Mouse (Mus musculus) lung, embryonic 15.5 days (tissue): Measurements from ENCODE around the gene Klhl7. TPM values are rescaled to one million over a fixed set of nuclear protein-coding genes. Genes with fewer than 3 reads are reported as not detected.

Source experiments
- ATAC-seq: fragments of 200-750 bp; cut with Nextera tagmentation; 2 replicates; pipeline ENCODE4 v1.8.0; 2017; ENCODE audit warnings: moderate number of reproducible peaks, borderline replicate concordance; ENCODE audit not compliant: low FRiP score, low TSS enrichment; ENCODE audit errors: extremely low read depth
- H3K27ac ChIP-seq: fragments of 300-500 bp; sonication (generic); 2 replicates; pipeline ENCODE4 v1.5.1; 2015; ENCODE audit warnings: moderate library complexity, mild to moderate bottlenecking, inconsistent platforms
- H3K27me3 ChIP-seq: fragments of 300-500 bp; sonication (generic); 2 replicates; pipeline ENCODE4 v1.6.1; 2015; ENCODE audit warnings: inconsistent platforms
- H3K36me3 ChIP-seq: fragments of 300-500 bp; sonication (generic); 2 replicates; pipeline ENCODE4 v1.6.1; 2015; ENCODE audit warnings: inconsistent platforms
- H3K4me1 ChIP-seq: fragments of 300-500 bp; sonication (generic); 2 replicates; pipeline ENCODE4 v1.6.1; 2015; ENCODE audit warnings: inconsistent platforms
- H3K4me2 ChIP-seq: fragments of 300-500 bp; sonication (generic); 2 replicates; pipeline ENCODE4 v1.6.1; 2015; ENCODE audit warnings: inconsistent platforms, mild to moderate bottlenecking, moderate library complexity
- H3K4me3 ChIP-seq: fragments of 300-500 bp; sonication (generic); 2 replicates; pipeline ENCODE4 v1.5.1; 2015; ENCODE audit warnings: mild to moderate bottlenecking, inconsistent platforms
- H3K9ac ChIP-seq: fragments of 300-500 bp; sonication (generic); 2 replicates; pipeline ENCODE4 v1.6.1; 2015; ENCODE audit warnings: inconsistent platforms
- H3K9me3 ChIP-seq: fragments of 300-500 bp; sonication (generic); 2 replicates; pipeline ENCODE4 v1.6.1; 2016; ENCODE audit warnings: inconsistent platforms
- WGBS: fragments of 180-500 bp; shearing (Covaris S2); methylation state at CpG from one replicate; pipeline ENCODE4 v1.1.7; 2015; 5-methylcytosine and 5-hydroxymethylcytosine counted together
- polyA plus RNA-seq: library from polyadenylated mRNA; unstranded; fragments of >200 nt; fragmentation: Nextera tagmentation; extraction: Ambion mirVana; gene quantifications from 2 replicates; pipeline ENCODE4 v1.2.1, GENCODE M21; 2015

The Klhl7 gene
- polyA plus RNA-seq, 1 experiment from 2014 or later, result 46.6 TPM

DNA sequence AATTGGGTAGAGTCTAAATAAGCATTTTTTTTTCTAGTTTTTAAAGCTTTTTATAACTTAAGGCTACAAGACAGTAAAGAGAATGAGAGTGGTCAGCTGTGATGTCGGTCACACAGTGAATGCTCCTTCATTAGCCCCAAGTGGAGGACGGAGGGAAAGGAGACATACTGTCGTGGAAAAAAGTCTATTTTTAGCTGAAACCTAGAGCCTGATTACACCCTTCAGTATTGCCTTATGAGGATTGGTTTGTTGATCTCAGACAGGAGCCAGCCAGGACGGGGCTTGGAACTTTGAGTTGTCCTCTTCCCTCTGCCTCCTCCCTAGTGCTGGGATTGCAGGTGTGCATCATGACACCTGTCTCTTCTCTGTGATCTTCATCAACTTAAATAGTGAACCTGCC is 26.6 kb downstream of the Klhl7 start:
- no peaks in the 10 kb centered on the region for H3K36me3 ChIP-seq
- H3K27ac ChIP-seq, result no peak overlapping the region
- 66% methylated on average over 4 of the region's 4 CpGs for WGBS
- no peaks in the 10 kb centered on the region for H3K4me1 ChIP-seq
- H3K9me3 ChIP-seq, result no peaks in the 10 kb centered on the region
- H3K4me2 ChIP-seq, result no peak overlapping the region
- no peak overlapping the region for H3K4me3 ChIP-seq
- H3K9ac ChIP-seq, result no peak overlapping the region
- H3K27me3 ChIP-seq, result no peaks in the 10 kb centered on the region
- ATAC-seq, result no peak

DNA sequence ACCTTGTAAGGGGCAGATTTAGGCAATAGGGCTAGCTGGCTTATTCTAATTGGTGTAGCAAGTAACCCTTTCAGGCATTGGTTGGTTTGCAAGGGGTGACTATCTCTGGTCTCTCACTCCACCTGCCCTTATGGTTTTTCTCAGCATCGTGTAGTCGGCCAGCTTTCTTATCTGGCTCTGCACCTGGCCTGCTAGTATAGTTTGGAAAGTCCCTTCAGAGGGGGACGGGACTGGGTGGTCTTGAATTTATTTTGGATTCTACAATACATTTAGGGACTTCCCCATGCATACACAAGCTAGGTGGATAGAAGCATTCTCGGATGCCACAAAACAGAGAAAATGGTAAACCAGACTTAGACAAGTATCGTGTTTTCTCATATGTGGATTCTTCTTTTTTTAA is 46.6 kb downstream of the Klhl7 start:
- 89% methylated on average over 5 of the region's 5 CpGs for WGBS
- no peak for ATAC-seq
- H3K27ac ChIP-seq, result no peak overlapping the region
- no peak overlapping the region for H3K4me3 ChIP-seq
- no peaks in the 10 kb centered on the region for H3K9me3 ChIP-seq
- peaks cover 47% of the 10 kb centered on the region for H3K36me3 ChIP-seq
- no peaks in the 10 kb centered on the region for H3K27me3 ChIP-seq
- H3K4me1 ChIP-seq, result no peaks in the 10 kb centered on the region
- H3K9ac ChIP-seq, result no peak overlapping the region
- H3K4me2 ChIP-seq, result no peak overlapping the region

DNA sequence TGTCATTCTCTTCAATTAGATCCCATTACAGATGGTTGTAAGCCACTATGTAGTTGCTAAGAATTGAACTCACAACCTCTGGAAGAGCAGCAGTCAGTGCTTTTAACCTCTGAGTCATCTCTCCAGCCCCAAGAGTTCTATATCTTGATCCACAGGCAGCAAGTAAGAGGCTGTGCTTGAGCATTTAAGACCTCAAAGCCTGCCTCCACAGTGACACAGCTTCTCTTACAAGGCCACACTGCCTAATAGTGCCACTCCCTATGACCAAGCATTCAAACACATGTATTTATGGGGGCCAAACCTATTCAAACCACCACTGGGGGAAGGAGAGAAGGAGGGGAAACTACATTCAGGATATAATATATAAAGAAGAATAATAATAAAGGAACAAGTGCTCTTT is 51.8 kb downstream of the Klhl7 start:
- Histone ChIP-seq H3K9ac (no peak overlapping the region), H3K36me3 (peaks cover 17% of the 10 kb centered on the region)
- no peak for ATAC-seq

DNA sequence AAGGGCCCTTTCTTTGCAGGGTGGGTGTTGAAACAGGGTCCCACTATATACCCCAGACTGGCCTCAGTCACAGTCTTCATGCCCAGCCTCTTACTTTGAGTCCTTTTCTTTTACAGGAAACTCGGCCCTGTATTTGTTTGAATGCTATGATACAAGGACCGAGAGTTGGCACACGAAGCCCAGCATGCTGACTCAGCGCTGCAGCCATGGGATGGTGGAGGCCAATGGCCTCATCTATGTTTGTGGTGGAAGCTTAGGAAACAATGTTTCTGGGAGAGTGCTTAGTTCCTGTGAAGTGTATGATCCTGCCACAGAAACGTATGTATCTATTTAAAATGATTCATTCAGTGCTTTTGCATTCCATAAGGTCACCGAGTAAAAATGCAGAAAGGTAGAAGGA is 56.4 kb downstream of the Klhl7 start:
- H3K4me2 ChIP-seq, result no peak overlapping the region
- WGBS, result 93% methylated on average over 6 of the region's 6 CpGs
- no peak overlapping the region for H3K4me3 ChIP-seq
- H3K27ac ChIP-seq, result no peak overlapping the region
- peaks cover 15% of the 10 kb centered on the region for H3K36me3 ChIP-seq
- H3K9me3 ChIP-seq, result no peaks in the 10 kb centered on the region
- ATAC-seq, result no peak
- no peaks in the 10 kb centered on the region for H3K27me3 ChIP-seq
- H3K9ac ChIP-seq, result no peak overlapping the region
- H3K4me1 ChIP-seq, result no peaks in the 10 kb centered on the region

More for the DNA sequence above, 51.8 kb downstream of the Klhl7 start:
- Histone ChIP-seq H3K27ac (no peak overlapping the region), H3K4me2 (no peak overlapping the region), H3K27me3 (no peaks in the 10 kb centered on the region), H3K4me3 (no peak overlapping the region), H3K4me1 (no peaks in the 10 kb centered on the region), H3K9me3 (no peaks in the 10 kb centered on the region)

DNA sequence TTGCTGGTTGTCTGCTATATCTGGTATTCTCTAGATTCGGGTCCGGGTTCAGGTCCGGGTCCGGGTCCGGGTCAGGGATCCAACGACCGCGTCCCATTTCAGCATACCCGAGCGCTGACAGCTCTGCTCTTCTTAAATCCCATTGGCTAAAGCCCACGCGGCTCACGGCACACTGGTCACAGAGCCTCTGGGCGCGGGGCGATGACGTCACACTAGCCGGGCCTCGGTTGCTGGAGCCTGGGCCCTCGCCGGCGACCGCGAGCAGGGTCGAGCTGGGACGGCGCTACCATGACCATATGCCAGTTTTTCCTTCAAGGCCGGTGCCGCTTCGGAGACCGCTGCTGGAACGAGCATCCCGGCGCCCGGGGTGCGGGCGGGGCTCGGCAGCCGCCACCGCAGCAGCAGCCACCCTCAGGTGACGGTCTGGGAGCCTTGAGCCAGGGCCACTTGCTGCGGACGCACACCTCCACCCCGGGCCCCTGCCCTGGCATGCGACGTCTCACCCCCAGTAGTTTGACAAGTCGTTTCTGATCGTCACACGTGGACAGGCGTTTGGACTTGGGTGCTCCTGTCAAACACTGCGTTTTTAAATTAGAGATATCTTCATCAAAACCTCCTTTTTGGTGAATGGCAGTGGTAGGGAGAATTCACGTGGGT is 64.5 kb downstream of the Klhl7 start, which contains the start of gene Nupl2:
TSS of gene Nupl2 (plus strand) at position 175 of the 657 bp plus-strand sequence.
- H3K36me3 ChIP-seq, result peaks cover 7% of the 10 kb centered on the region
- H3K4me1 ChIP-seq, result peaks cover 5% of the 10 kb centered on the region; the same call in 1 of the 2 replicates
- H3K4me2 ChIP-seq, result peak within 1 kb of the TSS; percentile 60
- no peaks in the 10 kb centered on the region for H3K27me3 ChIP-seq
- H3K27ac ChIP-seq, result peak within 1 kb of the TSS; percentile 48; the same call in 1 of the 2 replicates
- peak within 1 kb of the TSS; percentile 80 for H3K9ac ChIP-seq
- peak; percentile 99 for ATAC-seq
- no peaks in the 10 kb centered on the region for H3K9me3 ChIP-seq
- peak within 1 kb of the TSS; percentile 77 for H3K4me3 ChIP-seq
- under 1% methylated on average over 52 of the region's 52 CpGs for WGBS

DNA sequence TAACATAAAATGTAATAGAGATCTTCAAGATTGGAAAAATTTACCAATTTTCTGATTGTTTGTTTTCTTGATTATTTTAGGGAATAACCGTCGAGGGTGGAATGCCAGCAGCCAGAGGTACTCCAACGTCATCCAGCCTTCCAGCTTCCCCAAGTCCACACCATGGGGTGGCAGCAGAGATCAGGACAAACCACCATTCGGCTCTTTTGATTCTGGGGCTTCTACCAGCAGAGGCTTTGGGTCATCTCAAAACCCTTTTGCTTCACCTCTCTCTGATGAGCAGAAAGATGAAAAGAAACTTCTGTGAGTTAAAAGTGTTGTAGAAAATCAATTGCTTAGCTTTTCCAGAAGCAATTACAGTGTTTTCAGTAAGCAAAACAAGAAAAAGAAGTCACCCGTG is 66.9 kb downstream of the Klhl7 start:
- no peak overlapping the region for H3K9ac ChIP-seq
- H3K9me3 ChIP-seq, result no peaks in the 10 kb centered on the region
- H3K4me3 ChIP-seq, result no peak overlapping the region
- H3K4me1 ChIP-seq, result peaks cover 5% of the 10 kb centered on the region; the same call in 1 of the 2 replicates
- no peaks in the 10 kb centered on the region for H3K27me3 ChIP-seq
- ATAC-seq, result no peak
- no peak overlapping the region for H3K4me2 ChIP-seq
- 45% methylated on average over 5 of the region's 5 CpGs for WGBS
- H3K27ac ChIP-seq, result no peak overlapping the region
- peaks cover 17% of the 10 kb centered on the region for H3K36me3 ChIP-seq

DNA sequence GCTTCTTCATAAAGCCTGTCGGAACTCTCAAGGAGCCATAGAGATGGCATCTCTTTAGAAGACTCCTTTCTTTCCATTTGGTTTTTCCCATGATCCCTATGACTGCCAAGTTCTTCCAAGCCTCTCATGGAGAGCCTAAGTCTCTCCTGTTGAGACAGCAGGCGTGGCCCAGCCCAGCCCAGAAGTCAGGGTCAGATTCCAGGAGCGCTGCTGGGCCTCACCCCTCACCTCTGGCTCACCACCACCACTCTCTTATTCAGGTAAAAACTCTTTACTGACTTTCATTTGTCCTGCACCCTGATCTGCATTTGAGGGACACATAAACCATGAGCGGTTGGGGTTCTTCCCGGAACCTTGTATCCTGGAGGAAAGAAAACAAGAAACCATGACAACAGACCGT is 69.5 kb downstream of the Klhl7 start:
- Histone ChIP-seq H3K4me1 (peaks cover 5% of the 10 kb centered on the region; the same call in 1 of the 2 replicates), H3K9me3 (no peaks in the 10 kb centered on the region), H3K36me3 (peaks cover 19% of the 10 kb centered on the region), H3K27ac (no peak overlapping the region), H3K4me3 (no peak overlapping the region), H3K27me3 (no peaks in the 10 kb centered on the region), H3K4me2 (no peak overlapping the region), H3K9ac (no peak overlapping the region)
- 88% methylated on average over 6 of the region's 6 CpGs for WGBS
- no peak for ATAC-seq

DNA sequence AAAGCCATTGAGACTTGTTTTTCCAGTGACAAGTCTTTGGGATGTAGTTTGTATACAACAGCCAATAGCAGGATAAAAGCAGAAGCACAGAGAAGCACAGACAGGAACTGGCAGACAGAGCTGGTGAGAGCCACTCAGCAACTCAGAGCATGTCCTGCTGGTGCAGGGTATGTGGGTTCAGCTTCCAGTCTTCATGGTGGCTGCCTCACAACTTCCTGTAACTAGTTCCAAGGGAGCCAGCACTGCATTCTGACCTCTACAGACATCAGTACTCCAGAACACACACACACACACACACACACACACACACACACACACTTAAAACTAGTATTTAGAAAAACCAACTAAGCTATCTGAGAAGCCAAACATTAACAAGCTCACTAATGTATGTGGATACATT is 71.7 kb downstream of the Klhl7 start:
- ATAC-seq, result no peak
- Histone ChIP-seq H3K9ac (no peak overlapping the region), H3K4me2 (no peak overlapping the region), H3K4me1 (no peaks in the 10 kb centered on the region), H3K9me3 (no peaks in the 10 kb centered on the region), H3K36me3 (peaks cover 19% of the 10 kb centered on the region), H3K4me3 (no peak overlapping the region), H3K27me3 (no peaks in the 10 kb centered on the region), H3K27ac (no peak overlapping the region)

DNA sequence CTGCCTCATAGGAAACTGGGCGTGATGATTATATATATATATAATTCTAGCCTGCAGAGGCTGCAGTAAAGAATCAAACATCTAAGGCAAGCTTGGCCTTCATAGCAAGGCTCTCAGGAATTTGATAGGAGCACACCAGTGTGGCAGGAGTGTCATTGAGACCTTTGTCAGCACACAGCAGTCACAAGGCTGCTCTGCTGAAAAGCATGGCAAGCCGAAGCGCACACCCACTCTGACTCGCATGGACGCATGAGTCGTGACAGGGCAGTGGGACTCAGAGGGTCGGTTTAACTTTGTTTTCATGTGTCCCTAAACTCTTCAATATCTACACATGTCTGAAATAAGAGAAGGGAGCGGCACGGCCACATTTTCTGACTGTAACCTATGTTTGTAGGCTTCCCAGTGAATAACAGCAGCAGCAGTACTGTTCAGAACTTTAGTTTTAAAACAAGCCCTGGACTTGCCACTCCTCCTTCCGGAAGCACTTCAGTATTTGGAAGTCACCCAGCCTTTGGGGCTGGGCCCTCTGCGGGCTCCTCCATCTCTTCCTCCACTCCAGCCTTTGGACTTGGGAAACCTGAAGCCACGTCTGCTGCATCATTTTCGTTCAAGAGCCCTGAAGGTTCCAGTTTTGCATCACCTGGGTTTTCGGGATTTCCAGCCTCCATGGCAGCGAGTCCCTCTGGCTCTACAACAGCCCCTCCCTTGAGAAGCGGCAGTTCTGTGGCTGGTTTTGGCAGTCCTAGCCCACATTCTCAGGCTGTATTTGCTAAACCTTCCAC is 81.3 kb downstream of the Klhl7 start:
- Histone ChIP-seq H3K4me3 (no peak overlapping the region), H3K4me2 (no peak overlapping the region)

DNA sequence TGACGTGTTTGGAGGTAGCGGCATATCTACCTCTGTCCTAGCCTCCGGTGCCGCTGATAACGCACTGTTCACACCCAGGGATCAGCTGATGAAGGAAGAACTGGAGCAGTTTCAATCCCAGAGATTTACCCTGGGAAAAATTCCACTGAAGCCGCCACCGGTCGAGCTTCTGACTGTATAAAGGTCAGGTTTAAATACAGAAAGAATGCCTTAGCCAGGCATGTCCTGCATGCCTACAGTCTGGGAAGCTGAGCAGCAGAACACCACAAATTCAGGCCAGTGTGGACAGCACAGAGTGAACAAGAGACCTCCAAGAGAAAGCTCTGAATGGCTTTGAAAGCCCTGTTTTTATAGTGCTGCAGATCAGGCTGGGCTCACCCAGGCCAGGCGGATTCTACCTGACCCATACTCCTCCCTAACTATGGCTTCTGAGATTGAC is 81.9 kb downstream of the Klhl7 start:
- peaks cover 27% of the 10 kb centered on the region for H3K36me3 ChIP-seq
- no peak for ATAC-seq
- H3K4me3 ChIP-seq, result no peak overlapping the region
- H3K4me1 ChIP-seq, result no peaks in the 10 kb centered on the region
- H3K27ac ChIP-seq, result no peak overlapping the region
- H3K4me2 ChIP-seq, result no peak overlapping the region
- H3K9ac ChIP-seq, result no peak overlapping the region
- H3K27me3 ChIP-seq, result no peaks in the 10 kb centered on the region
- no peaks in the 10 kb centered on the region for H3K9me3 ChIP-seq
- 91% methylated on average over 9 of the region's 9 CpGs for WGBS

More for the DNA sequence above, 81.3 kb downstream of the Klhl7 start:
- peaks cover 27% of the 10 kb centered on the region for H3K36me3 ChIP-seq
- no peak for ATAC-seq
- H3K27me3 ChIP-seq, result no peaks in the 10 kb centered on the region
- WGBS, result 91% methylated on average over 16 of the region's 16 CpGs
- H3K27ac ChIP-seq, result no peak overlapping the region
- no peaks in the 10 kb centered on the region for H3K9me3 ChIP-seq
- no peak overlapping the region for H3K9ac ChIP-seq
- H3K4me1 ChIP-seq, result no peaks in the 10 kb centered on the region

DNA sequence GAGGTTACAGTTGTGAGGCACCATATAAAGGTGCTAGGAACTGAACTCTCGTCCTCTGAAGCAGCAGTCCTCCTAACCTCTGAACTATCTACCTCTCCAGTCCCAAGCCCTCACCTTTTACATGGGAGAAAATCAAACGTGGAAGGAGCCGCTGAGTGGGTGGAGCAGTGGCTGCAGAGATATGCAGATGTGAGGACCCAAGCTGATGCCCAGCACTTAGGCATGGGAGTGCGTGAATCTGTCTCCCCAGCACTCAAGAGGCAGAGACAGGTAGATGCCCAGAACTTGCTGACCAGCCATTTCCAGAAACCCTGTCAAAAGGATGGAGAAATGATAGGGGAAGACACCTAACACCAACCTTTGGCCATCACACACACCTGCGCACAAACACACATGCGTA is 82.7 kb downstream of the Klhl7 start:
- Histone ChIP-seq H3K9me3 (no peaks in the 10 kb centered on the region), H3K27ac (no peak overlapping the region), H3K27me3 (no peaks in the 10 kb centered on the region), H3K4me2 (no peak overlapping the region), H3K4me3 (no peak overlapping the region), H3K4me1 (no peaks in the 10 kb centered on the region), H3K36me3 (peaks cover 27% of the 10 kb centered on the region), H3K9ac (no peak overlapping the region)
- ATAC-seq, result no peak
- 82% methylated on average over 6 of the region's 6 CpGs for WGBS

DNA sequence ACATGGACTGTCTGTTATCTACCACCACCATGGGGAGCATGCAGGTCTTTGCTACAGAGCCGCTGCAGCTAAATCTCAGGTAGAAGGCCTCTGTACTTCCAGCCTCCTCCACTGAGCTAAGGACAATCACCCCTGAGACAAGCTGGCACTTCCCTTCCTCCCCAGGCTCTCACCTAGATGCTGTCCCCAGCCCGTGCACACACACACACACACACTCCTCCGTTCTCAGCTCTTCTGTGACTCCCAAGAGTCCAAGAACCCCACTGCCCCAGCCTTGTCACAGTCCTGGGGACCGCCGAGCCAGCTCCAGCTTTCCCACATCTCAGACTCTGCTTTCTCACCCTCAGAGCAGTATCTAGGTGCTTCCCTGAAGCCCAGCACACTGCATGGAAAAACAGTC is 83.6 kb downstream of the Klhl7 start:
- ATAC-seq, result no peak
- Histone ChIP-seq H3K4me2 (no peak overlapping the region), H3K4me1 (no peaks in the 10 kb centered on the region), H3K4me3 (no peak overlapping the region), H3K9me3 (no peaks in the 10 kb centered on the region), H3K36me3 (peaks cover 27% of the 10 kb centered on the region), H3K27me3 (no peaks in the 10 kb centered on the region), H3K9ac (no peak overlapping the region), H3K27ac (no peak overlapping the region)
- 88% methylated on average over 5 of the region's 5 CpGs for WGBS
